Comparison of ENCODE assay signal across 12 mouse cellular contexts in genomic region chr6:95650082-95650722, GRCm38 (mm10).
DNase-seq lines count a peak whose midpoint lies in the region; ATAC-seq lines count a peak whose summit lies in the region.
"Had no signal": no experiment of that assay in that cellular context is flagged by ENCODE, and none has a peak within 500 bp of the region (broad histone marks: within the 10 kb centered on the region; RNA-seq: fewer than 3 reads in every experiment).

No protein-coding gene starts in this region.

- 0 out of 2 replicates have a peak, but pooled peaks cover 2% of the 10 kb centered on the region for H3K4me1 ChIP-seq in hindbrain, embryonic 11.5 days (replicated peaks; ENCODE audit: control insufficient read depth, insufficient read depth, low read length)
- H3K4me1 ChIP-seq in hindbrain, embryonic 16.5 days (ENCODE audit: control insufficient read depth, insufficient read depth, low read depth, low read length) = peaks cover 7% of the 10 kb centered on the region; the same call in 1 of the 2 replicates
- H3K4me1 ChIP-seq in midbrain, embryonic 11.5 days (ENCODE audit: control insufficient read depth, insufficient read depth, low read length) = peaks cover 16% of the 10 kb centered on the region
- H3K4me1 ChIP-seq in midbrain, embryonic 15.5 days = 0 out of 2 replicates have a peak, but pooled peaks cover 5% of the 10 kb centered on the region
- peaks cover 27% of the 10 kb centered on the region for H3K4me1 ChIP-seq in embryonic facial prominence, embryonic 10.5 days

- H3K27ac ChIP-seq in hindbrain, embryonic 11.5 days (ENCODE audit: low read depth, low read length) = no peak overlapping the region
- no peak overlapping the region for H3K27ac ChIP-seq in hindbrain, embryonic 16.5 days (ENCODE audit: low read depth, low read length)
- H3K27ac ChIP-seq in midbrain, embryonic 11.5 days (ENCODE audit: low read depth, low read length) = no peak overlapping the region
- no peak overlapping the region for H3K27ac ChIP-seq in midbrain, embryonic 15.5 days
- peak overlapping the region; percentile 67 for H3K27ac ChIP-seq in embryonic facial prominence, embryonic 10.5 days (replicated peaks)
- H3K27ac ChIP-seq: hindbrain, embryonic 13.5 days; lung, embryonic 15.5 days had no signal

- H3K9ac ChIP-seq in hindbrain, embryonic 11.5 days (ENCODE audit: low read depth, low read length) = no peak overlapping the region
- H3K9ac ChIP-seq in hindbrain, embryonic 16.5 days (ENCODE audit: low read depth, low read length) = no peak overlapping the region
- H3K9ac ChIP-seq in midbrain, embryonic 11.5 days (ENCODE audit: low read length) = no peak overlapping the region
- H3K9ac ChIP-seq in midbrain, embryonic 15.5 days = no peak overlapping the region
- H3K9ac ChIP-seq: hindbrain, embryonic 13.5 days; lung, embryonic 15.5 days had no signal

- no peak for ATAC-seq in hindbrain, embryonic 11.5 days (ENCODE audit: low FRiP score)
- ATAC-seq in hindbrain, embryonic 16.5 days = no peak
- ATAC-seq in midbrain, embryonic 11.5 days (ENCODE audit: low FRiP score) = no peak
- ATAC-seq in midbrain, embryonic 15.5 days (replicated peaks) = no peak

- 46% methylated on average over 13 of the region's 13 CpGs for WGBS in hindbrain, embryonic 11.5 days
- WGBS in hindbrain, embryonic 16.5 days = 44% methylated on average over 13 of the region's 13 CpGs
- WGBS in midbrain, embryonic 11.5 days = 50% methylated on average over 13 of the region's 13 CpGs
- 36% methylated on average over 13 of the region's 13 CpGs for WGBS in midbrain, embryonic 15.5 days
- WGBS in embryonic facial prominence, embryonic 10.5 days = 38% methylated on average over 13 of the region's 13 CpGs

- H3K9me3 ChIP-seq in hindbrain, embryonic 11.5 days (ENCODE audit: control insufficient read depth, low read length) = no peaks in the 10 kb centered on the region
- H3K9me3 ChIP-seq in hindbrain, embryonic 16.5 days (ENCODE audit: control insufficient read depth, low read length) = no peaks in the 10 kb centered on the region
- no peaks in the 10 kb centered on the region; the same call in 1 of the 2 replicates for H3K9me3 ChIP-seq in midbrain, embryonic 11.5 days (ENCODE audit: control insufficient read depth, low read length)
- no peaks in the 10 kb centered on the region for H3K9me3 ChIP-seq in midbrain, embryonic 15.5 days
- no peaks in the 10 kb centered on the region for H3K9me3 ChIP-seq in embryonic facial prominence, embryonic 10.5 days
- H3K9me3 ChIP-seq: G1E; hindbrain, embryonic 13.5 days; lung, embryonic 15.5 days had no signal

- H3K4me3 ChIP-seq in hindbrain, embryonic 11.5 days (ENCODE audit: low read depth, low read length) = no peak overlapping the region
- H3K4me3 ChIP-seq in hindbrain, embryonic 16.5 days (ENCODE audit: low read length) = no peak overlapping the region
- H3K4me3 ChIP-seq in midbrain, embryonic 11.5 days (ENCODE audit: low read depth, low read length) = no peak overlapping the region
- no peak overlapping the region for H3K4me3 ChIP-seq in midbrain, embryonic 15.5 days
- no peak overlapping the region for H3K4me3 ChIP-seq in embryonic facial prominence, embryonic 10.5 days
- H3K4me3 ChIP-seq: hindbrain, embryonic 13.5 days; lung, embryonic 15.5 days had no signal

- DNase-seq in hindbrain, embryonic 11.5 days (ENCODE audit: low spot score) = peak; percentile 19
- peak; percentile 89 for DNase-seq in midbrain, embryonic 11.5 days (ENCODE audit: low spot score, missing footprints)
- peak; percentile 54 for DNase-seq in embryonic facial prominence, embryonic 10.5 days (ENCODE audit: low spot score)
- peak; percentile 26 for DNase-seq in retina, postnatal 1 day
- DNase-seq in right cerebral cortex, adult 18-20 months = no peak
- DNase-seq: gastrocnemius, postnatal 14 days; thymus, postnatal 4 days had no signal

- no peaks in the 10 kb centered on the region for H3K27me3 ChIP-seq in hindbrain, embryonic 11.5 days (ENCODE audit: control insufficient read depth, insufficient read depth, low read length)
- no peaks in the 10 kb centered on the region for H3K27me3 ChIP-seq in hindbrain, embryonic 16.5 days (replicated peaks; ENCODE audit: control insufficient read depth, insufficient read depth, low read length)
- no peaks in the 10 kb centered on the region for H3K27me3 ChIP-seq in midbrain, embryonic 11.5 days (ENCODE audit: control insufficient read depth, insufficient read depth, low read length)
- H3K27me3 ChIP-seq in midbrain, embryonic 15.5 days (replicated peaks) = no peaks in the 10 kb centered on the region
- no peaks in the 10 kb centered on the region for H3K27me3 ChIP-seq in embryonic facial prominence, embryonic 10.5 days (replicated peaks; ENCODE audit: low read depth, poor library complexity, severe bottlenecking)
- H3K27me3 ChIP-seq: lung, embryonic 15.5 days had no signal

- H3K4me2 ChIP-seq in hindbrain, embryonic 11.5 days (replicated peaks; ENCODE audit: low read depth, low read length) = no peak overlapping the region
- no peak overlapping the region for H3K4me2 ChIP-seq in hindbrain, embryonic 16.5 days (ENCODE audit: low read length)
- H3K4me2 ChIP-seq in midbrain, embryonic 11.5 days = no peak overlapping the region
- H3K4me2 ChIP-seq in midbrain, embryonic 15.5 days = no peak overlapping the region
- H3K4me2 ChIP-seq: hindbrain, embryonic 13.5 days; lung, embryonic 15.5 days had no signal

- no peaks in the 10 kb centered on the region for H3K36me3 ChIP-seq in hindbrain, embryonic 11.5 days (ENCODE audit: control insufficient read depth, insufficient read depth, low read length)
- no peaks in the 10 kb centered on the region for H3K36me3 ChIP-seq in hindbrain, embryonic 16.5 days (ENCODE audit: control insufficient read depth, insufficient read depth, low read length)
- no peaks in the 10 kb centered on the region for H3K36me3 ChIP-seq in midbrain, embryonic 11.5 days (ENCODE audit: control insufficient read depth, insufficient read depth, low read length)
- H3K36me3 ChIP-seq in midbrain, embryonic 15.5 days (replicated peaks) = no peaks in the 10 kb centered on the region
- H3K36me3 ChIP-seq in embryonic facial prominence, embryonic 10.5 days (replicated peaks) = peaks cover 9% of the 10 kb centered on the region
- H3K36me3 ChIP-seq: hindbrain, embryonic 13.5 days had no signal
